Mouse (Mus musculus) retina, adult 2 months (tissue): ENCODE data around the gene Tmem9b.

Experiments
- DNase-seq: peaks from one replicate; pipeline ENCODE4 v3.0.0-alpha.2; 2012; ENCODE audit warnings: low read depth, low spot score

Gene Tmem9b

DNA sequence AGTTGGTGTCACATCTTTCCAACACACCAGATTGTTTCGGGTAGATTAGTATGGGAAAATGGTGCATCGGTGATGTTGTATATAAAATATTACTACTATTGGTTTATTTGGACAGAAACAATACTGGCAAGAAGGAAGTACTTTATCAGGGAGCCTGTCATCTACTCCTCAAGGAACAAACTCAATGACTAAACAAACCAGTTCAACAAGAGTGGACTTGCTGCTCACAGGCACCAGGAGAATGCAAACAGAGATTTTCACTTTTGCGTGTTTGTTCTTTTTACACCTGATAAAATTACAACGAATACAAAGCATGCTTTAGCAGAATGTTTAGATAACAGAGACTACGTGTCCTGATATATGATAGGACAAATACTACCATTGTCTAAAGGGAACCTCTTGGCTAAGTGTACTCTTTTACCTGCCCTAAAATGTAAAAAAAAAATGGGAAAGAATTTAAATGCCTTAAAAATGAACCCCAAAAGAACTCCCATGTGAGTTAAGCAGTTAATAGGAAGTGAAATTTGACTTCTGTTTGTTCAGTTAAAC is 12.8 kb downstream of the Tmem9b start:
- DNase-seq, result no peak

DNA sequence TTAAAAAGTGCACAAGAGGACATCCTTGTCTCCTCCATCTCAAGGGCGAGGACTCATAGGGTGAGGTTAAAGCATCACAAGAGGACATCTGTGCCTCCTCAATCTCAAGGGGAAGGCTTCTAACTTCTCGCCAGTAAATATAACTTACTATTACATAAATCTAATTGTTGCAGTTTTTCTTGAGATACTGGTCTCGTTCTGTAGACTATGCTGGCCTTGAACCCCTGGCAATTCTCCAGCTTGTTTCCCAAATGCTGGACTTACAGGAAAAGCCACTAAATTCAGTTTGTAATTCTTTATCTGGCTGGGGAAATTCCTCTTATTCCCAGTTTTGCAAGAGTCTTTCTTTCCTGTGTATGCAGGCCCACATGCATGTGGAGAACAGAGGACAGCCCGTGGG is 17.9 kb downstream of the Tmem9b start:
- DNase-seq, result no peak

DNA sequence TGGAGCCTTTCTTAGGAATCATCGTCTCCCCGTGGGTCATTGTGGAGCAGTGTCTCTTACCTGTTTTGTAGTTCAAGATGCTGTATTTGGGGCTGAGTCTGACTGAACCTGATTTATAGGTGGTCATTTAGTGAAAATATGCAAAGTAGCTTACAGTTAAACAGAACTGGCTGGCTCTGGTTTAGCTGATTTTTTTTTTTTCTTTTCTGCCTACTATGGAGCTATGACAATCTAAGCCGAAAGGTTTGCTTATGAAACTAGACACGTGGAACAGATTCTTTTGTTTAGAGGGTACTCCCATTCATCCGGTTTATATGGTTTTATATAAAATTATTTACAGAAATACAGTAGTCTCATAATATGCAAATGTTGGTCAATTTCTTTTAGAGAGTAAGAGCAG is 21.0 kb downstream of the Tmem9b start, which contains the start of gene Ascl3:
Gene Ascl3 (minus strand): TSS at position 101 of the 400 bp plus-strand sequence.
- no peak for DNase-seq

DNA sequence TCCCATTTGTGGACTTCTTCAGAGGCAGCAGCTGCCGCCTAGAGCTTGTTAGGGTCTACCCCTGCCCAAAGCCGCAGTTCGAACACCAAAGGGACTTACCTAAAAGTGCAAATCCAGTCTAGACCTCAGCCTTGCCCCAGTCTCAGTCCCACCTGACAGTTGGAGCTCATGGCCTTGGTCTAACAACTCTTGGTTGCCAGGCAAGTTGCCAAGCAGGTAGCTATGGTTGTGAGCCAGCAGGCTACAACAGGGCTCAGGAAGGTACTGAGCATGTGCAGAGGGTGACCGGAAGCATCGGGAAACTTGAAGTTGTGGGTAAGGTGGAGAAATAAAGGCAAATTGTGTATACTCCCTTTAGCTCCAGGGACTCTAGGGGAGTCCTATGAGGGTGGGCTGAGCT is 29.0 kb downstream of the Tmem9b start, which contains the start of gene BC051019:
Gene BC051019 (minus strand): TSS at position 154 of the 400 bp plus-strand sequence.
- DNase-seq, result no peak

DNA sequence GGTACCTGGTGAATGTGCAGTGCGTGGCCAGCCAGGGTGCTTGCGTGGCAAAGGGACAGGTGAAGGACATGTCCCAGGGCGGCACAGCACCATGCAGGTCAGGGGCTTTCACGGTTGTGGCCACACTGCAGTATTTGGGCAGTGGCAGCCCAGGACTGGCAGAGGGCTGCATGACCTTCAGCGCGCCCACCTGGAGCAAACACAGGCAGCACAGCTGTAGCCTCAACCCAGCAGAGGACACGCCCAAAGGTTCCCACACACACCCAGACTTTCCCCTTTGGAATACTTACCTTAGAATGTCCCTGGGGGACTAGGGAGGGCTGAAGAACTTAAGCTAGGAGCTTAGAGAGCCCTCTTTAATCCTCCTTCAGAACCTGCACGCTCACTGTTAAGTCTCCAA is 29.6 kb downstream of the Tmem9b start:
- peak; percentile 63 for DNase-seq

DNA sequence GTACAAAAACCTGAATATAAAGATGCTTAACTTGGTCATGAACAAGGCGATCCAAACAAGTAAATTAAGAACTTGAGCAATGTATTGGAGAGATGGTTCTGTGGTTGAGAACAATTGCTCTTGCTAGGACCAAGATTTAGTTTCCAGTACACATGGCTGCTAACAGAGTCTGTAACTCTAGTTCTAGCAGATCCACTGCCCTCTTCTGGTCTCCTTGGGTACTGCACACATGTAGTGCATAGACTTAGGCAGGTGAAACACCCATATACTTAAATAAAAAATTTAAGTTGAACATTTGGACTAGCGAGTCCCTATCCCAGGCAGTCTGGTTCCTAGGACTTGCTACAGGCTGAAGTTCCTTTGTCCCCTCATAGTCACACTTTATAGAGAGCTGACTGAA is 30.1 kb downstream of the Tmem9b start:
- no peak for DNase-seq

DNA sequence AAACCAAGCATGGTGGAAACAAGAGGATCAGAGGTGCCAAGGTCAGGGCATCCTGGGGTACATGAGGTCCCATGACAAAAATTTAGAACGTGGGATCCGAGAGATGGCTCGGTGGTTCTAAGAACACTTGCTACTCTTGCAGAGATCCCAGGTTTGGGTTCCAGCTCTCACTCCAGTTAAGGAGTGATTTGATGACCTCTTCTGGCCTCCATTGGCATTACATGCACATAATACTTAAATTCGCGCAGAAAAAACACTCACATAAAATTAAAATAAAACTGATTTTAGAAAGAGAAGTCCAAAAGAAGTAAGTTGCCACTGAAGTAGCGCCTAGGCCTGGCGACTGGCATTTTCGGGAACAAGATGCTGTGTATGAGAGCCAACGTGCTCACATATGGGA is 33.4 kb downstream of the Tmem9b start:
- no peak for DNase-seq

DNA sequence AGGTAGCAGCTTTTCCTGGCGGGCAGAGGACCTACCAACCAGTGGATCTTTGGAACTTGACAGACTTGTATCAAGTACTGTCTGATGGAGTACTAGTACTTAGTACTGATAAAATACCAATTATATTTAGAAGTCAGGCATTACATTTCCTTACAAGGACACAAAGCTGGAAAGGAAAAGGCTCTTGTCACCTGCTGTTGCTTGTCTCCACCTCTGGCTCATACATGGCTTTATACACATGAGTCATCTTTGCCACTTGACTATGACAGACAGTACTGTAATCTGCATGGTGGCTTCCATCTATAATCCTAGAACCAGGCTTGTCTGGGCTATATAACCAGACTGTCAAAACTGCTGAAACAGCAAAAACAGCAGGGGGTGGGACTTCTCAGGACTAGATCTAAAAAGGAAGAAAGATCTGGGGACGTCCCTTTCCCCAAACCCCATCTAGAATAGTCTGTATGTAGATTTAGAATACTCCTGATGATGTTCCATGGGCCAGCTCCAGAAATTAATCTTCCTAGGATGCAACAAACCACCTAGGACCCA is 39.2 kb downstream of the Tmem9b start:
- no peak for DNase-seq

DNA sequence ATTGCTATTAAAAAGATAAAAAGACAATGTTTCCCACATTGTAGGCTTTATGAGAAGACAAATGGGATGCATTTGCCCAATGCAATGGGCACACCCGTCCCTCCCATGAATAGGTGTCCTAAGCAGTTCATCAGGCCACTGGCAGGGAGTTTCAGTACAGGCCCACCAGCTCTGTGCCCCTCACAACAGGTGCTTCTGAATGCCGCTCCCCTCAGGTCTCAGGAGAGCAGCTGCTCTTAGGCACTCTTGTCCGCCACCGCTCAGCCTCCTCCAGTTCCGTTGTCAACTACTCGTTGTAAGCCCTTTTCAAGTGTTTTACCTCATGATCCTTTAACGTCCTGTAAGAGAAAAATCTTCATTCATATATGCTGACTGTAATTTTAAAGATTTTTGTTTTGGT is 40.5 kb downstream of the Tmem9b start:
- DNase-seq, result no peak

DNA sequence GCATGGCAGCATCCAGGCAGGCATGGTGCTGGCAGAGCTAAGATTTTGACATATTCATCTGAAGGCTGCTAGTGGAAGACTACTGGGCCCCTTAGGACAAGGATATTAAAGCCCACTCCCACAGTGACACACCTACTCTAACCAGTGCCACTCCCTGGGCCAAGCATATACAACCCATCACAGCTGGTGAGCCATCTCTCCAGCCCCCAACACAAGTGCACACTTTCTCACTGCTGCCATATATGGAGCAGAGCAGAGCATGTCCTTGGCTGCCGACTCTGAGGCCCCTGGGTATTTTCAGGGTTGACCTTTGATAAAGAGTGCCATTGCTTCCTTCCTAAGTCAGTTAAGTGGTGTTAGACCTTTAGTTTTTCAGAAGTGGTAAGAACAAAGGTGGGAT is 42.6 kb downstream of the Tmem9b start:
- DNase-seq, result no peak

DNA sequence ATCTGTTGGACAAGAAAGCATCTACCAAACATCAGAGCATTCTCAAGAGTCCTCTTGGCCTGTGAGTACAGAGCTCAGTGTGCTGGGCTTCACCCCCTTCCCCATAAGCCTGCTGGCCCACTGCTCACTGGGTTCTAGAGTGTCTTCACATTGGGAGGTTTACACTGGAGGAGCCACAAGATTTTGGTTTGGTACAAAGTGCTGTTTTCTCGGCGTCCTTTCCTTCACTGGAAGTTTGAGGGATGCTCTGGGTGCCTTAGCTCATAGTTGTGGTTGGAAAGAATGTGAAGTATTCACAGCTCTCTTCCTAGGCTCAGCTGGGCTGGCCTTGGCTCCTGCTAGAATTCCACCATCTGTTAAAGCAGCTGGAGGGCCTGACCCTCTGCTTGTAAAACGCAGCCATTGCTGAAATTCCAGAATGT is 43.7 kb downstream of the Tmem9b start:
- DNase-seq, result no peak

DNA sequence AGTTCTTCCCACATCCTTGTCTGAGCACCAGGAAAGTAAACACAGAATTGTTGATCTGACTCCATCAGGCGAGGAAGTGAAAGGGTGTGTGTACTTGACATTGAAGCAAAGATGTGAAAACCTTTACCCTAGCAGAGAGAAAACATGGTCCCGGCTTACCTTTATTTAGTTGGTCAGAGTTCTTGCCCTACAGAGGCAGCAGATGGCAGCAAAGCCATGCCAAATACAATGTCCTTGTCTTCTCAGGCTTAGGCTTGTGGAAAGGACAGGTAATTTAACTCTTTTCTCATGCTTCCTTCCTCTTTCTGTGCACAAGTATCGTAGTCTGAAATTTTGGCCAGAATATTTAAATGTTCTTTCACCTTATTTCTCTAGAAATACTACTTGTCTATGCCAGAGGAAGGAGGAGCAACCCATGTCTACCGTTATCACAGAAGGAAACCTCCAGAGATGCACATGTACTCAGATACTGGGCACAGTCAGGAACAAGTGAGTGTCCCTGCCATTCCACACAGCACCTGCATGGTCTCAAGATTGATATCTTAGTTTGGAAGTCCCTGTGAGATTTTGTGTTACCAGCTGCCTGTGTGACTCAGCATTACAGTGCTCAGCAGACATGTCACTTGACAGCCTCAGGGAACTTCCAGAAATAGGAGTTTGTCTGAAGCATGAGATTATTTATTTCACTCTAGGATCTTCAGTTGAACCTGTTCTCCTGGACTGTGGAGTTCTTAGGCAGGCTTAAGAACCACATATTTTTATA is 45.5 kb downstream of the Tmem9b start:
- peak; percentile 63 for DNase-seq

DNA sequence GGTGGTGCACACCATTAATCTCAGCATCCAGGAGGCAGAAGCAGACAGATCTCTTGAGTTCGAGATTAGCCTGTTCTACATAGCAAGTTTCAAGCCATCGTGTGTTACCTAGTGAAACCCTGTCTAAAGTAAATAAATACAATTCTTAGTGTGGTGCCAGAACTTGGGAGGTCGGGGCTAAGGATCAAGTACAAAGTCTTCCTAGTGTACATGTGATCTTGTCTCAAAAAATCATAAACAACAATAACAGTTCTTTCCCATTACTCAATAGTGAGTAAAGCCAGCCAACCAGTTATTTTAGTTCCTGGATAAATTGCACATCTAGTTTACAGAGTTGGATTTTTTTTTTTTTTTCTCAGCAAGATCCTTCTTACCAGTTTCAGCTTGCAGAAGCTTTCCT is 48.2 kb downstream of the Tmem9b start:
- no peak for DNase-seq

DNA sequence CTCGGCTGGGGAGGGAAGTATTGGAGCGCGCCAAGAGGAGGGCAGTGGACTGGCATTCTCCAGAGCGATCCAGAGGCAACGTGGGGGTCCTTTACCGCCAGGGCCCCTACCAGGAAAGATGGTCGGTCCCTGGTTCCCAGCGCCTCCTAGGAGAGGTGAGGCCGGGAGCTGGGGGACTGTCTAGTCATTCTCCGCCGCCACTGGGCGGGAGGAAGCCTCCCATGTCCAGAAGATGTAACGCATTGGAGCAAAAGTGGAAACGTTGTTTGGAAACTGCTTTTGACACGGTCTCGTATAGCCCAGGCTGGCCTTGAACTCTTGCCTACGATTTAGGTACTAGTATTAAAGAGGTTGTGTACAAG is 48.7 kb downstream of the Tmem9b start:
- DNase-seq, result no peak

DNA sequence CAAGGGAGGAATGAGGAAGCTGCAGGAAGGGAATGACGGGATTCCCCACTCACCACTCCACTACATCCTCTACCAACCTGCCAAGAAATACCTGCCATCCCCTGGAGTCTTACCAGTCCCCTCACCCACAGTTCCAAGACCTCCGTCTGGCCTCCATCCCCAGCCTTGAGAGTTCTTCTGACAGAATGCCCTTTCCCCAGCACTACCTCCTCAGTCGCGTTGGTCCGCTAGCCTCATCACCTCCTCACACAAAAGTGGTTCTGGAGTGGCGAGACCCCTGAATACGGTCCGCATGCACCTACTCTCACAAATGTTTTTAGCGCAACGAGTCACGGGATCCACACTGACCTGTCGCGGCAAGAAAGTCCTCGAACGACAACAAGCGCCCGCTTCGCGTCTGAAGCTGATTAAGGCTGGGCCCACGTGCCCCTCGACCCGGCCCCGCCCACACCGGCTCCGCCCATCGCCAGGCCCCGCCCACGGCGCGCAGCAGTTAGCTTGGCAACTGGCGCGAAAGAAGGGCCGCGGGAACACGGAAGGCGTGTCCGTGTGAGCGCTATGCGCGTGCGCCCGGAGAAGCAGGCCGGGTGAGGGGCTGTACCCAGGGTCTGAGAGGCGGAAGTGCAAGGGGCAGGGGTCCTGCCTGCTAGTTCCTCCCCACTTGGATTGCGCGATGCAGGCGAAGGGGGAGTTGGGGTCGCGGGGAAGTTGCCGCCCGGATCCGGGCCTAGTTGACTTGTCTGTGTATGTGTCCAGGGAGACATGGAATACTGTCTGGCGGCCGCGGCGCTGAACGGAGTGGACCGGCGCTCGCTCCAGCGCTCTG is 49.3 kb downstream of the Tmem9b start, which contains the start of the genes St5 and Akip1:
Gene St5 (minus strand): TSS at position 416 of the 826 bp plus-strand sequence.
Gene Akip1 (plus strand): TSS at position 501 of the 826 bp plus-strand sequence.
- DNase-seq, result peak; percentile 82

DNA sequence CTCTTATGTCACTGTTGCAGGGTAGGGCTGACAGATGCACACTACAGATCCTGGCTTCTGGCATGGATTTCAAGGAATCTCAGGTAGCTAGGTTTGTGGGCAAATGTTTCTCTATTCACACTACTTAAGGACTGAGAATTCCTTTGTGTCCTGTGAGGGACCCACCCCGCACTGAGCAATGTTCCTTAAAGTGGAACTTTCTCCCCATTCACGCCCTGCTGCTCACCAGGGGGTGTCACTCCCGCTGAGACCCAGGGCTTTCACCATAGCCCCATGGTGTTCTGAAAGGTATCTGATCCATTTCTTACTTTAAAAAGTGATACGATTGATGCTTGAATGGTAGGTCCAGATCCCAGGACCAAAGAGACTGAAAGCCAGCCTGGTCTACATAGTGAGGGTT is 50.0 kb downstream of the Tmem9b start:
- DNase-seq, result no peak

DNA sequence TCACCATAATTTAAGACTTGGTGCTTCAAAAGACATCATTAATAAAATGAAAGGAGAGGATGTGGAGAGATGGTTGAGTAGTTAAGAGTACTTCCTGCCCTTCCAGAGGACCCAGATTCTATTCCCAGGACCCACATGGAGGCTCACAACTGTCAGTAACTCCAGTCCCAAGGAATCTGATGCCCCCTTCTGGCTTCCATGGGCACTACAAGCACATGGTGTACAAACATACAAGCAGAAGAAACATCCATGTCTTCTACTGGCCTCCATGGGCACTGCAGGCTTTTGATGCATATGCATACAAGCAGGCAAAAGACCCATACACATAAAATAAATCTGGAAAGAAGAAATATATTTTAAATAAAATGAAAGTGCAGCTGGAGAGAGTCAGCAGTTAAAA is 52.5 kb downstream of the Tmem9b start:
- no peak for DNase-seq

DNA sequence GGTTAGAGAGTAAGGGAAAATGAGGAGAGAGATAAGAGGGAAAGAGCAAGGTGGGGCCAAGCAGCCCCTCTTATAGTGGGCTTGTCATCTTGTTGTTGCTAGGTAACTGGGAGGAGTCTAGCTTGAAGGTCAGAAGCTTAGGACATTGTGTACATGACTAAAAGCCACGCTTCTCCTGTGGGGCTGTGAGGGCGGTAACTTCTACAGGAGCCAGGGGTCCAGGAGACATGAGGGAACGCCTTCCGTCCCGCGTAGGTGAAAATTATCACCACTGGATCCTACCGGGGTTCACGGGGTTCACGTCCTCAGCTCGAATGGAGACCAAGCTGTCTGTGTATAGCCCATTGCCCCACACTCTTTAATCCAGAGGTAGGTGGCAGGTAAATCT is 57.3 kb downstream of the Tmem9b start:
- no peak for DNase-seq

DNA sequence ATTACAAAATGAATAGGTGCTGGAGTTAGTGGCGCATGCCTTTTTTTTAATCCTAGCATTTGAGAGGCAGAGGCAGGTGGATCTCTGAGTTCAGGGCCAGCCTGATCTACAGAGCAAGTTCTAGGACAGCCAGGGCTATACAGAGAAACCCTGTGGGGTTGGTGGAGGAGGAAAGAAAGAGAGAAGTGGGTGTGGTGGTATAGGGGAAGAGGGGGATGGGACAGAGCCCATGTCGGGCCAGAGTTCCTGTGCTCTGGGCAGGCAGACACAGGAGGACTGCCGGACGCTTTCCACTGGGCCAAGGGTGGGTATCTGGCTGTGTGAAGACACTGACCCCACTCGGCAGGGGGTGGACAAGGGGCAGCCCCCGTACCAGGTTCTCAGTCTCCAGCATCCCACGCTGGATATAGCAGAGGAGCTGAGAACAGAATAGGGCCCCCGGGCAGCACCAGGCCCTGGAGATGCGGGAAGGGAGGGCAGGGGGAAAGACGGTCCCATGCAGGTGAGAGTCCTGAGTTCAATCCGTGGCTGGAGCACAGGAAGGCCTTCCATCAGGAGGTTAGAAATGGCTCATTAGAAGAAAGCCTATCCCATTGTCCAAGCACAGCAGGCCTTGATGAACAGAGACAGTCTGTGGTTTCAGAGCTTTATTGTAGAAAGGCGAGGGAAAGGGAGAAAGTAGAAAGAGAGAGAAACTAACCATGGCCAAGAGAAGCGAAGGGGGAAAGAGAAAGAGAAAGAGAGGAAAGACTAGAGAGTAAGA is 57.9 kb downstream of the Tmem9b start:
- no peak for DNase-seq

DNA sequence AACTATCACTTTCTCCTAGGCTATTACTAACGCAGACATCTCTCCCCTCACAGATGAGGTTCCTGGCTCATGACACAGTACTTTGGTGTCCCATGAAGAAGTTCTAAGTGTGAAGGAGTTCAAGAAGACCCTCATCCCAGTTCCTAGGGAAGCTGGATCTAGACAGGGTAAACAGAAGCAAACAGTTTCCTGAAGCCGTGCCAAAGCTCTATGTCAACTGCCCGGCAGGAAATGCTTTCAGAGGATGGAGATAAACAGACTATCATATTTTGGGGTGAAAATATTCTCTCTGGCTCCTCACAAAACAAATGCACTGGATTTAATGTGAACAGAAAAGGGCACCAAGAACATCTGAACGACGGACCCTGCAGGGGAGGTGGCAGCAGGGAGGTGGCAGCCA is 61.7 kb downstream of the Tmem9b start:
- no peak for DNase-seq

DNA sequence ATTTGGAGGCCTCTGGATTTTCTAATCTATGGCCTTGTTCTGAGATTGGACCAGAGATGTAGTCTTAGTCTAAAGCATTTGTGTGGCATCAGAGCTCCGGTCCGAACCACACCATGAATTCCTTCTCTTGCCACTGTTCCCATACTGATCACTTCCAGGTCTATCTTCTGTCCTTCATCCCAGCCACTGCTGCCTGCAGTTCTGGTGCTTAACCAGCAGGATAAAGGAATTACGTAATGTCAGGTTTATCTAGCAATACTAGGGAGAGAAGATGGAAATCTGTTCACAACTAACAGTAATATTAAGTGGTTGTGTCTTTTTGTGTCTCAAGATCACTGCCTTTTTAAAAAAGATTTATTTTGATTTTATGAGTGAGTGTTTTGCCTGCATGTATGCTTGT is 62.6 kb downstream of the Tmem9b start:
- DNase-seq, result no peak
